Mouse (Mus musculus) small intestine, adult 10 weeks (tissue): Measurements from ENCODE around the gene Arhgef2. TPM values are rescaled to one million over a fixed set of nuclear protein-coding genes. Genes with fewer than 3 reads are reported as not detected.

Source experiments
- polyA plus RNA-seq: library from polyadenylated mRNA; stranded (reverse); fragments of 350-450 nt; fragmentation: Illumina TruSeq; extraction: RNeasy Lipid Tissue Mini Kit (QIAGEN cat#74804); gene quantifications from one replicate; pipeline ENCODE4 v1.2.3, GENCODE M21; 2014; ENCODE audit warnings: low replicate concordance

The Arhgef2 gene
- polyA plus RNA-seq: 17.8 TPM

GRCm38 (mm10) chr3:88605666-88606065, at the start of gene Arhgef2:
TSS of gene Arhgef2 (plus strand) at chr3:88605966.

GRCm38 (mm10) chr3:88575540-88575939, 30.2 kb upstream of the Arhgef2 start, which contains the start of gene Ssr2:
TSS of gene Ssr2 (plus strand) at chr3:88575876.

GRCm38 (mm10) chr3:88652846-88653515, 47.2 kb downstream of the Arhgef2 start, which contains the start of gene Rxfp4:
TSS of gene Rxfp4 (minus strand) at chr3:88653142.

GRCm38 (mm10) chr3:88684980-88685941, 79.5 kb downstream of the Arhgef2 start, which contains the start of gene Khdc4:
TSS of gene Khdc4 (plus strand) at chr3:88685803.

Other genes with a start within 250 kb of the Arhgef2 start
- gene Paqr6, start 241.4 kb upstream of the Arhgef2 start, polyA plus RNA-seq: not detected
- not detected for gene Bglap3, start 233.2 kb upstream of the Arhgef2 start, polyA plus RNA-seq
- not detected for gene Bglap2, start 227.3 kb upstream of the Arhgef2 start, polyA plus RNA-seq
- not detected for gene Bglap, start 221.5 kb upstream of the Arhgef2 start, polyA plus RNA-seq
- 3.2 TPM for gene Pmf1, start 195.6 kb upstream of the Arhgef2 start, polyA plus RNA-seq
- 17.2 TPM for gene Slc25a44, start 180.8 kb upstream of the Arhgef2 start, polyA plus RNA-seq
- 95.3 TPM for gene Sema4a, start 144.8 kb upstream of the Arhgef2 start, polyA plus RNA-seq
- 3.3 TPM for gene Lmna, start 96.0 kb upstream of the Arhgef2 start, polyA plus RNA-seq
- gene Mex3a, start 73.6 kb upstream of the Arhgef2 start, polyA plus RNA-seq: 0.37 TPM
- gene Rab25, start 57.7 kb upstream of the Arhgef2 start, polyA plus RNA-seq: 4.3 TPM
- 2.2 TPM for gene Lamtor2, start 52.9 kb upstream of the Arhgef2 start, polyA plus RNA-seq
- 12.7 TPM for gene Ubqln4, start 52.2 kb upstream of the Arhgef2 start, polyA plus RNA-seq
- 19.5 TPM for gene Ssr2, start 30.1 kb upstream of the Arhgef2 start, polyA plus RNA-seq
- not detected for gene Rxfp4, start 47.2 kb downstream of the Arhgef2 start, polyA plus RNA-seq
- gene Khdc4, start 79.8 kb downstream of the Arhgef2 start, polyA plus RNA-seq: 73.0 TPM
- 4.8 TPM for gene Rit1, start 110.9 kb downstream of the Arhgef2 start, polyA plus RNA-seq
- gene Syt11, start 169.2 kb downstream of the Arhgef2 start, polyA plus RNA-seq: 5.4 TPM
- gene Gon4l, start 229.3 kb downstream of the Arhgef2 start, polyA plus RNA-seq: 4.2 TPM